Mouse (Mus musculus): ENCODE results near the gene Hykk. TPM values are rescaled to one million over a fixed set of nuclear protein-coding genes. Genes with fewer than 3 reads are reported as not detected.

The Hykk gene
- polyA plus RNA-seq (2012; rRNA removed; ENCODE audit: low replicate concordance), result 0.32 and 0.33 TPM in 2 replicates

DNA sequence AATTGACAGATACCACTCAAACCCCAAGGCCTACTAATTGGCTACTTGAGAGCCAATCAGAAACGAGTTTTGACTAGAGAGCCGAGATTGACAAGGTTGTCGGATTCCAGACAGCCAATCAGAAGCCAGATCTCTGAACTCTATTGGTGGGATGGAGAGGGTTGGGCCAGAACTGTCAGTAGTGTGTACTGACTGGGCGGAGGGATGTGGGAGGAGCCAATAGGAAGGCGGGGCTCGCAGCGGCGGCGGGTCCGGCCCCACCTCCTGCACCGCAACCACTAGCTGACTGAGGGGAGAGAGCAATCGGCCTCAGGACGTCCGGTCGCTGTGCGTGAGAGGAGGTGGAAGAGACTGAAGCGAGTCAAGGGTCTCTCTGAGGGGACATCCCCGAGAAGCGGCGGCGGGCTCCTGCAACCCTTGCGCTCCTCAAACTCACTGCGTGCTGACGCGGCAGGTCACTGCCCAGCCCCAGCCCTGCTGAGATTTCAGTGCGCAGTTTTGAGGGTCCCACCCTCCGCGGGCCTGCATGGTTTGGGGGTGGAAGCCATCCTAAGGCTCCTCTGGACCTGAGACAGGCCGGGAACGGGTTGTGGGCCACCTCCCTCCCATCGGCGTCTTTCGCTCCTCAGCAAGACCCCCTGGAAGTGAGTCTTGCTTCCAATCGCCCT is at the start of gene Hykk:
Gene Hykk (plus strand): TSS at position 274 of the 668 bp plus-strand sequence.

DNA sequence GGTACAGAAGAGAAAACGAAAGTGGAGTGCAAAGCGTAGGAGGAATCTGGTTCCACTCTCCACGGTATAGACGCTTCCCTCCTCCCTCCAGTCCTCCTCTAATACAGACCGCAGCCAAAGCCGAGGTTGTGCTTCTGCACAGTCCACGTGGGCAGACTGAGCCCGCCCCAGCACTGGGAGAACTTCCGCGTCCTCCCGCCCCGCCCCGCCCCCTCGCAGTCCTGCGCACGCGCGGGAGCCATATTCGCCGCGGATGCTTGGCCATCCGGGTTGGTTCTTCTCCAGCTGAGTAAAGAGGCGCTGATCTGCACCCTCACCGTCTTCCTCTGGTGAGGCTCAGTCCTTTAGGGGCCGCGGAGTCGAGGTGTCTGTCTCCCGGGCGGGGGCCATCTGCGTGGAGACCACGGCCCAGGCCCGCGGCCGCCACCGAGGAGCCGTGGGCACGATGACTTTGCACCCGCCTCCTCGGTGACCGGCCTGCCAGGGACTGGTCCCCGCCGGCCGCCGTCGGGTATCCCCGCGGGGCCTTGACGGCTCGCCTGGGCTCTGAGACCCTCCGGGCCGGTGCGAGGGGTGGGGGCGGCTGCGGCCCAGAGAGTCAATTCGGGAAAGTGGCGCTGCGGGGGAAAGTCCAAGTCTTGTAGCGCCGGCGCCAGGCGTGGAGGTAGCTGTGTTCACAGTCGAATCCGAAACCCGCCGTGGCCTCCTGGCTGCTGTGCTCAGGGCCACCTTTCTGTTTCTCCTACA is 33.7 kb downstream of the Hykk start, which contains the start of the genes Psma4 and AY074887:
Gene Psma4 (plus strand): TSS at position 216 of the 747 bp plus-strand sequence.
Gene AY074887 (minus strand): TSS at position 424 of the 747 bp plus-strand sequence.

DNA sequence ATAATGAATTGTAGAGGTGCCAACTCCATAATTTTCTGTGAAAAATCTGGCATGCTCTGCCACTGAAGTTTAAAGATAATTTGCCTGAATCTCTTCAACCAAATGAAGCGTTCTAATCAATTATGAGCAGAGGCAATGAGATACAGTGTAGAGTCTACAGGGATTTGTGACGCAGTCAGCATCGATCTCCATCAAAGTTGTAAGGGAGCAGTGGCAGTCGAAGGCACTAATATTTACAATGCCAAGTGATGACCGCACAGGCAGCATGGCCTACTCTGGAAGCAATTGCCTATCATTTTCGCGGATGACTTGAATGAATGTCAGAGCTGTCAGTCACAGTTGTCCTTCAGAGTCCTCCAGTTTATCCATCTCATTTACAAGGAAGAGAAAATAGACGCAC is 63.6 kb downstream of the Hykk start, which contains the start of gene Chrna5:
Gene Chrna5 (plus strand): TSS at position 207 of the 400 bp plus-strand sequence.

Other genes starting within 250 kb of the Hykk start
- gene Dnaja4, start 218.4 kb upstream of the Hykk start, polyA plus RNA-seq (2012; rRNA removed; ENCODE audit: low replicate concordance), result 1.4 and 2.0 TPM in 2 replicates
- gene Wdr61, start 182.8 kb upstream of the Hykk start, polyA plus RNA-seq (2012; rRNA removed; ENCODE audit: low replicate concordance), result 6.9 and 8.9 TPM in 2 replicates
- 1.8 and 5.5 TPM in 2 replicates for gene Crabp1, start 152.5 kb upstream of the Hykk start, polyA plus RNA-seq (2012; rRNA removed; ENCODE audit: low replicate concordance)
- gene Ireb2, start 53.5 kb upstream of the Hykk start, polyA plus RNA-seq (2012; rRNA removed; ENCODE audit: low replicate concordance), result 0.64 and 0.88 TPM in 2 replicates
- 13.9 and 14.9 TPM in 2 replicates for gene Psma4, start 33.5 kb downstream of the Hykk start, polyA plus RNA-seq (2012; rRNA removed; ENCODE audit: low replicate concordance)
- not detected in 2 replicates for gene AY074887, start 33.7 kb downstream of the Hykk start, polyA plus RNA-seq (2012; rRNA removed; ENCODE audit: low replicate concordance)
- not detected in 2 replicates for gene Chrna5, start 63.6 kb downstream of the Hykk start, polyA plus RNA-seq (2012; rRNA removed; ENCODE audit: low replicate concordance)
- gene Chrna3, start 109.3 kb downstream of the Hykk start, polyA plus RNA-seq (2012; rRNA removed; ENCODE audit: low replicate concordance), result 0.65 and 0.88 TPM in 2 replicates
- 0.72 and 0.95 TPM in 2 replicates for gene Chrnb4, start 131.5 kb downstream of the Hykk start, polyA plus RNA-seq (2012; rRNA removed; ENCODE audit: low replicate concordance)
- gene Ube2q2, start 231.6 kb downstream of the Hykk start, polyA plus RNA-seq (2012; rRNA removed; ENCODE audit: low replicate concordance), result 3.9 and 9.1 TPM in 2 replicates